Mouse (Mus musculus): ENCODE data around the gene Anapc15. TPM values are rescaled to one million over a fixed set of nuclear protein-coding genes. Genes with fewer than 3 reads are reported as not detected.

The Anapc15 gene
- polyA plus RNA-seq, 1 experiment from 2014 or later: 127 TPM

DNA sequence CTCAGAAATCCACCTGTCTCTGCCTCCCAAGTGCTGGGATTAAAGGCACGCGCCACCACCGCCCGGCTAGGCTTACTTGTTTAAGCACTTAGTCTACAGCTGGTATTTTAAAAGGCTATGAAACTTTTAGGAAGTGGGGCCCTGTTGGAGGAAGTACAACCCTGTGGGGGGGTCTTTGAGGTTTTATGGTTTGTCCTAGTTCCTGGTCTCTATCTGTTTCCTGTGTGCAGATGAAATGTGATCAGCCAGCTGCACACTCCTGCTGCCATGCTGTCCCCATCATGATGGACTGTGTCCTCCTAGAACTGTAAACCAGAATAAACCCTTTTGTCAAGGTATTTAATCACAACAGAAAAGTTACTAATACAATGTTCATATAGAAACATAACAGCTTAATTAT is 20.6 kb downstream of the Anapc15 start:
- H3K9me3 ChIP-seq: no peaks in the 10 kb centered on the region
- no peaks in the 10 kb centered on the region for H3K36me3 ChIP-seq (replicated peaks)
- WGBS: 97% methylated on average over 4 of the region's 4 CpGs
- peaks cover 4% of the 10 kb centered on the region; the same call in 1 of the 2 replicates for H3K4me1 ChIP-seq
- H3K27ac ChIP-seq: no peak overlapping the region
- H3K4me3 ChIP-seq: no peak overlapping the region
- no peak for DNase-seq (ENCODE audit: extremely low spot score, low spot score)
- no peaks in the 10 kb centered on the region for H3K27me3 ChIP-seq (ENCODE audit: poor library complexity, severe bottlenecking)

DNA sequence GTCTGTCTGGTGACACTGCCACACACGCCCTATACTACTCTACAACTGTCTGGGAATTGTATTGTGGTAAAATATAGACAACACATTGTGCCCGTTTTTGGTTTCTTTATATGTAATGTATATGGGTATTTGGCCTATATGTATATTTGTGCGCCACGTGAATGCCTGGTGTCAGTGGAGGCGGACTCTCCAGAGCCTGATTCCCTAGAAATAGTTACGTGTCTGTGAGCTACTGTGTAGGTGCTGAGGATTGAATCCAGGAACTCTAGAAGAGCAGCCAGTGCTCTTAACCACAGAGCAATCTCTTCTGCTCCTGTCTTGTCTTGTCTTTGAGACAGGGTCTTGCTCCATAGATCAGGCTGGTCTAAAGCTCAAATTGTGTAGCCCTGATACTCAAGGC is 22.8 kb downstream of the Anapc15 start:
- 89% methylated on average over 6 of the region's 6 CpGs for WGBS
- H3K9me3 ChIP-seq: no peaks in the 10 kb centered on the region
- no peak for DNase-seq (ENCODE audit: extremely low spot score, low spot score)

DNA sequence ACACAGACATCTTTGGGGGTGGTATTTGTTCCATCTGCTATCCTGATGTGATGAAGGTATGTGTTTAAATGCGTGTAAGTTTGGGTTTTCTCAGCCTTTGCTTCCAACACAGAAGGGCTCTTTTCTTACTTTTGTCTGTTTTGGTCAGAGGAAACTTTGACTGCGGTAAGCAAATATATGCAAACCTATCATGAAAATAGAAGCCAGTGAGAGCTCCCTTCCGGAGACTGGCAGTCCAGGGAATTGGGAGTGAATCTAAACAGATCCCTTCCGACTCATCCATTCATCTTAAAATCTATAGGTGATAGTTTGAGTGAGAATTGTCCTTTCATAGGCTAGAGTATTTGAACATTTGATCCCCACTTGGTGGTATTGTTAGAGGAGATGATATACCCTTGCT is 24.9 kb downstream of the Anapc15 start:
- Histone ChIP-seq H3K9me3 (no peaks in the 10 kb centered on the region), H3K27me3 (ENCODE audit: poor library complexity, severe bottlenecking) (no peaks in the 10 kb centered on the region), H3K36me3 (replicated peaks) (no peaks in the 10 kb centered on the region), H3K4me3 (no peak overlapping the region), H3K27ac (no peak overlapping the region), H3K4me1 (no peaks in the 10 kb centered on the region)
- no peak for DNase-seq (ENCODE audit: extremely low spot score, low spot score)
- 91% methylated on average over 4 of the region's 4 CpGs for WGBS

More for the DNA sequence above, 22.8 kb downstream of the Anapc15 start:
- Histone ChIP-seq H3K4me3 (no peak overlapping the region), H3K27ac (no peak overlapping the region), H3K36me3 (replicated peaks) (no peaks in the 10 kb centered on the region), H3K4me1 (peaks cover 4% of the 10 kb centered on the region; the same call in 1 of the 2 replicates), H3K27me3 (ENCODE audit: poor library complexity, severe bottlenecking) (no peaks in the 10 kb centered on the region)

DNA sequence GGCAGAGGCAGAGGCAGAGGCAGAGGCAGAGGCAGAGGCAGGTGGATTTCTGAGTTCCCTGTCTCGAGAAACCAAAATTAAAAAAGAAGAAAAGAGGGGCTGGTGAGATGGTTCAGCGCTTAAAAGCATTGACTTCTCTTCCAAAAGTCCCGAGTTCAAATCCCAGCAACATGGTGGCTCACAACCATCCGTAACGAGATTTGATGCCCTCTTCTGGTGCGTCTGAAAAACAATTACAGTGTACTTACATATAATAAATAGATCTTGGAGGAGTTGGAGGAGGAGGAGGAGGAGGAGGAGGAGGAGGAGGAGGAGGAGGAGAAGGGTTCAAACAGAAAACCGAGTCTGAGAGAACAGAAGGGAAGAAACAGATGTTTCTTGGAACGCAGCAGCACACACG is 32.2 kb downstream of the Anapc15 start:
- Histone ChIP-seq H3K36me3 (replicated peaks) (peaks cover 26% of the 10 kb centered on the region), H3K27ac (peak overlapping the region; percentile 96), H3K4me1 (peaks cover 18% of the 10 kb centered on the region), H3K4me3 (peak overlapping the region; percentile 66), H3K9me3 (no peaks in the 10 kb centered on the region), H3K27me3 (ENCODE audit: poor library complexity, severe bottlenecking) (no peaks in the 10 kb centered on the region)
- DNase-seq (ENCODE audit: extremely low spot score, low spot score): no peak
- WGBS: 35% methylated on average over 9 of the region's 9 CpGs

DNA sequence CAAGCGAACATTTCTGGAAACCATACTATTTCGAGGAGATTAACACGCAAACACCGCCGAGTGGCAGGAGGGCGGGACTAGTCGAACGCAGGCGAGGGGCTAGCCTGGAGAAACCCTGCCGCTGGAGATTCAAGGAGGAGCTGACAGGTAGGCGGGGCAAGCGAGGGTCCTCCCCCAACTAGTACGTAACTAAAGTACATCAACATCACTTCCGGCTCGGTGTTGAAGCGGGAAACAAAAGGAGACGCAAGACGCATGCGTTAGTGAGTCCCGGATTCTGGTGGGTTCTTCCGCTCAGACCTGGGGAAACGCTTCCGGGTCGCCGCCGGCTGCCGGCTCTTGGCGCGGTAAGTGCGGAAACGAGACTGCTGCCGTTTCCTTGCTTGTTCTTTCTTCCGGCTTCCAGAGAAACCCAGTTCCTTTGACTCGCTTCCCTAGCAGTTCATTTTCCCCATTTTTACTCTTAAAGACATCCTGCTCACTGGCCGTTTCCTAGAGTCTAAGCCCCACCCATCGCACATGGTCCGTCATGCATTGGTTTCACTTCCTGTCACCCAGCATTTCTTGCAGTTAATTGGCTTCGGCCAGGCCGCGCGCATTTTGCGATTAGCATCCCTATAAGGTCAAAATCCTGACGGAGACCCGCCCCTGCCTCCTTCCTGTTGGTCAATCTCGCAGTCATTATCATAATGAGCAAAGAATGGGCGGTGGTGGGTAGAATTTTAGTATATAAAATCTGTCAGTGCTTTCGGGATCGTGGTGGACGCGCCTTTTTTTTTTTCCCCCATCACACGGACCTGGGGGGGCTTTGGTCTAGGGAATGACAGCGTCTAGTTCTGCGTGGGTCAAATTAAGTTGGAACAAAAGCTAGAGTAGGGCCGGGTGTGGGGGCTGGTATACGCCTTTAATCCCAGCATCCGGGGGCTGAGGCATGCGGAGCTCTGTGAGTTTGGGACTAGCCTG is 32.9 kb downstream of the Anapc15 start:
- DNase-seq (ENCODE audit: extremely low spot score, low spot score): peak; percentile 97
- Histone ChIP-seq H3K4me1 (peaks cover 18% of the 10 kb centered on the region), H3K36me3 (replicated peaks) (peaks cover 33% of the 10 kb centered on the region), H3K9me3 (no peaks in the 10 kb centered on the region), H3K27ac (peak overlapping the region; percentile 96), H3K4me3 (peak overlapping the region; percentile 66), H3K27me3 (ENCODE audit: poor library complexity, severe bottlenecking) (no peaks in the 10 kb centered on the region)
- WGBS: under 1% methylated on average over 57 of the region's 57 CpGs

DNA sequence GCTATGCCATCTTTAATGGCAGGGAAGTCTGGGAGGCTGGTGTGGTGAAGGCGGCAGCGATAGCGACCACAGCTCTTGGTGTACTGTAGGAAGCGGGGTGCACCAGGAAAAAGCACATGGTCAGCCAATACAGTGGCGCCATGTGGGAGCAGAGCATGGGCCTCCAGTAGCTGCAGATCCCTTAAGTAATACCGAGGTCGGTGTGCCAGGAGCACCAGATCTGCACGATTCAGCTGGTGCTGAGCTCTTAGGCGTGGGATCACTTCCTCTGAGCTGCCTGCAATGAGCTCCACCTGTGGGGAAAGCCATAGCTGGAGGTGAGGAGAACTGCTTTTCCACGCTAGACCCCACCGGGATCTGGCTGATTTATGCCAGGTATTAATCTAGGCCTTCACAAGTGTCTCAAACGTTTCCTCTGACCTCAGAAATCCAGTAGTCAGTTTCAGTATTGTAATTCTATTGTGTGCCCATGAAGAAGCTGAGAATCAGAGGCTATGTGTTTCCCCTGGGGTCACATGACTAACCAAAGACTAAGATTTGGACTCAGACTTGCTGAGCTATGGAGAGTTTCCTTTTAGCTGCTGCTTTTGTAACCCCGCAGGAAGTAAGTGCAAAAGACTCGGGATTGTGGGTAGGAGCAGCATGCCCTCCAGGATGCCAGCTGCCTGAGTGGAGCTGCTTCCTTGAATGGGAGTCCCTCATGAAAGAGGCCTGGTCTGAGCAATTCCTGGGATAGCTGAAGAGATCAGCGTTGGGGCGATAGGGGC is 37.0 kb downstream of the Anapc15 start:
- Histone ChIP-seq H3K27me3 (ENCODE audit: poor library complexity, severe bottlenecking) (no peaks in the 10 kb centered on the region), H3K4me3 (no peak overlapping the region), H3K4me1 (peaks cover 20% of the 10 kb centered on the region), H3K36me3 (replicated peaks) (peaks cover 48% of the 10 kb centered on the region), H3K27ac (no peak overlapping the region), H3K9me3 (0 out of 2 replicates have a peak, but pooled peaks cover 5% of the 10 kb centered on the region)
- WGBS: 91% methylated on average over 16 of the region's 16 CpGs
- DNase-seq (ENCODE audit: extremely low spot score, low spot score): no peak

DNA sequence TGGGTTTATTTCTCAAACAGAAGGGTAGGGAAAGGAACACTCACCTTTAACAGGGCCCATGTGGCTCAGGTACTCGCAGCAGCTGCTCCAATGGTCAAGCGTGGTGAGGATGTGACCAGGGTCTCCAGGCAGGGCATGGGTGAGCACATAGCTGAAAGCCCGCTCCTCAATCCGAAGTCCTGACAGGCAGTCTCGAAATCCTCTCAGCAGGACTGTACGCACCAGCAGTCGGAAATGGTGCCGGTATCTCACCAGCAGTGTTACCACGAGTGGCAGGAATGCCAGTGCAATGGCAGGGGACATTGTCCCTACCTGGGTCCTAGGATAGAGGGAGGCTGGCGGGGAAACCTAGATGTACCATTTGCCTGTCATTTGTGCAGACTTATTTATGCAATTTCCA is 38.5 kb downstream of the Anapc15 start:
- 95% methylated on average over 10 of the region's 10 CpGs for WGBS
- DNase-seq (ENCODE audit: extremely low spot score, low spot score): no peak
- H3K27me3 ChIP-seq (ENCODE audit: poor library complexity, severe bottlenecking): no peaks in the 10 kb centered on the region
- no peak overlapping the region for H3K4me3 ChIP-seq
- peaks cover 21% of the 10 kb centered on the region for H3K4me1 ChIP-seq
- 0 out of 2 replicates have a peak, but pooled peaks cover 5% of the 10 kb centered on the region for H3K9me3 ChIP-seq
- no peak overlapping the region for H3K27ac ChIP-seq
- H3K36me3 ChIP-seq (replicated peaks): peaks cover 48% of the 10 kb centered on the region

DNA sequence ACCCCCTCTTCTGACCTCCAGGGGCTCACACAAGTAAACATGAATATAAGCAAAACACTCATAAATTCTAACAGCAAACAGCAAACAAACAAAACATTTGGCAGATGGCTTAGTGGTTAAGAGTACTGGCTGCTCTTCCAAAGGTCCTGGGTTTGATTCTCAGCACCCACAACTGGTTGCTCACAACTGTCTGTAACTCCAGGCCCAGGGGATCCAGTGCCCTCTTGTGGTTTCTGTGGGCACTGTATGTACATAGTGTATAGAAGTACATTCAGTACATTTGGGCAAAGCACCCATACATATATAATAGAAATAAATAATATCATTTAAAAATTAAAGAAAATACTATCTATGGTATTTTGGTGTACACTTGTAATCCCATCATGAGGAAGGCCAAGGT is 39.3 kb downstream of the Anapc15 start:
- H3K27ac ChIP-seq: no peak overlapping the region
- H3K27me3 ChIP-seq (ENCODE audit: poor library complexity, severe bottlenecking): no peaks in the 10 kb centered on the region
- no peak for DNase-seq (ENCODE audit: extremely low spot score, low spot score)
- H3K36me3 ChIP-seq (replicated peaks): peaks cover 47% of the 10 kb centered on the region
- H3K4me3 ChIP-seq: no peak overlapping the region
- 0 out of 2 replicates have a peak, but pooled peaks cover 5% of the 10 kb centered on the region for H3K9me3 ChIP-seq
- peaks cover 22% of the 10 kb centered on the region for H3K4me1 ChIP-seq

DNA sequence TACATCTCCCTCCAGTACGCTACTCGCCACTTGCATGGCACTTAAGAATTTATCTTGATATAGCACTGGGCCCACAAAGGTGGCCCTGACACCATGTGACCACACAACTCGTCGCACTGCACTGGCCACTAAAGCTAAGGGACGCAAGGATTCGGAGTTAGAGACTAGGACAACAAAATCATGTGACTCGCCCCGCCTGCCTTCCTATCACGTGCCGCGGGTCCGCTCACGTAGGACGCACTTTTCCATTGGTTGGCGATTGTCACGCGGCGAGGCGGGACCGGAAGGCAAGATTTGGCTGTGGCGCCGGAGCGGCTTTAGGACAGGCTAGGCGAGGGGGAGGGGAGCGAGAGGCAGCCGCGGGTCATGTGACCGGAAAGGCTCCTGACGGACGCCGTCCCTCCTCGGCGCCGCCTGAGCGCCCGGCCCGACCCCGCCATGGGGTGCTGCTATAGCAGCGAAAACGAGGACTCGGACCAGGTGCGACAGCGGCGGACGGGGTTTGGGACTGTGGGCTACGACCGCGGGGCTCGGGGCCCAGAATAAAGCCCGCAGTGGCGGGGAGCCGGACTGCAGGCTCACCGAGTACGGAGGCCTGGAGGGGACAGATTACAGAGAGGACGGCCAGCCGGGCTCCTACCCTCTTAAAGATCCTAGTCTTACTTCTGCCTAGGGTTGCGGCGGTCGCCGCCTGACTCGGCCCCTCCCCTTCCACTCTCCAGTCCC is 42.2 kb downstream of the Anapc15 start, which contains the start of gene Lamtor1:
Lamtor1 (plus strand) TSS at position 344 of the 726 bp plus-strand sequence.
- Histone ChIP-seq H3K27me3 (ENCODE audit: poor library complexity, severe bottlenecking) (no peaks in the 10 kb centered on the region), H3K4me3 (peak within 1 kb of the TSS; percentile 88), H3K9me3 (0 out of 2 replicates have a peak, but pooled peaks cover 5% of the 10 kb centered on the region), H3K36me3 (replicated peaks) (peaks cover 41% of the 10 kb centered on the region), H3K4me1 (peaks cover 27% of the 10 kb centered on the region), H3K27ac (peak within 1 kb of the TSS; percentile 99)
- peak; percentile 100 for DNase-seq (ENCODE audit: extremely low spot score, low spot score)
- WGBS: under 1% methylated on average over 60 of the region's 61 CpGs

DNA sequence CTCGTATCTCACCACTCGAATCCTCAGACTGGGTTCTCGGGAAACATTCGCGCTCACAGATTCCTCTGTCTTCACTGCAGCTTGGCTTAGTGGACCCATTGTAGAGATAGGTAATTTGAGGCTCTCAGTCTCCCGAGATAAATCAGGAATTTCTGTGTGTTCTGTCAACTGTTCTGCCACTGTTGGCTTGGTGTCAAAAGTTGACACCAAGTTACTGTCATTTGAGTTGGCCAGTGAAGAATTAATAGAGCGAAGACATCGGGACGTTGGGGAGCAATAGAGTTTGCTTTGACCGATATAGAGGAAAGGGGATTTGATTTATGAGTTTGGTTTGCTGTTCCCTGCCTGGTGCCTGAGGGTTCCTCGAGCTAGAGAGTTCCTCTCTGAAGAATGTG is 42.8 kb downstream of the Anapc15 start, which contains the start of gene Tomt:
Tomt (minus strand) TSS at position 73 of the 395 bp plus-strand sequence.
- Histone ChIP-seq H3K27ac (peak within 1 kb of the TSS; percentile 99), H3K36me3 (replicated peaks) (peaks cover 41% of the 10 kb centered on the region), H3K4me3 (peak within 1 kb of the TSS; percentile 88), H3K4me1 (peaks cover 27% of the 10 kb centered on the region), H3K27me3 (ENCODE audit: poor library complexity, severe bottlenecking) (no peaks in the 10 kb centered on the region), H3K9me3 (0 out of 2 replicates have a peak, but pooled peaks cover 5% of the 10 kb centered on the region)
- 25% methylated on average over 11 of the region's 11 CpGs for WGBS
- no peak for DNase-seq (ENCODE audit: extremely low spot score, low spot score)

DNA sequence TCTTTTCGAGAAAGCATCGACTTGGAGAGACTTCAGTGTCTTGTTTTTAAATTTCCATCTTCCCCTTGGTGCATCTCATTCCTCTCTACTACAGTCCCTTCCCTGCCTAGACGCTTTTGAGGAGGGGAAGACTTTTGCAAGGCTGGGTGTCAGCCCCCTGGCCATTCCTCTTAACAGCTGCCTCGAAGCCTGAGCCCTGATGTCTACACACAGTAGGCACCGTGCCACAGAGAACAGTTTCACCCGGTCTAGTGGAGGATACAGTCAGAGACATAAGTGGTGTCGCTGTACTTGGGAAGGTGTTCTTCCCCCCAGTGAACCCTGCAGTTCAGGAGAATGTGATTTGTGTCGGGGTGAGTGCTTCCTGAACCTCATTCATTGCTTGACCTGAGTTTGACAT is 43.2 kb downstream of the Anapc15 start:
- Histone ChIP-seq H3K27ac (peak overlapping the region; percentile 99), H3K36me3 (replicated peaks) (peaks cover 42% of the 10 kb centered on the region), H3K9me3 (0 out of 2 replicates have a peak, but pooled peaks cover 5% of the 10 kb centered on the region), H3K4me3 (peak overlapping the region; percentile 88), H3K4me1 (peaks cover 27% of the 10 kb centered on the region), H3K27me3 (ENCODE audit: poor library complexity, severe bottlenecking) (no peaks in the 10 kb centered on the region)
- no peak for DNase-seq (ENCODE audit: extremely low spot score, low spot score)
- 79% methylated on average over 8 of the region's 8 CpGs for WGBS

DNA sequence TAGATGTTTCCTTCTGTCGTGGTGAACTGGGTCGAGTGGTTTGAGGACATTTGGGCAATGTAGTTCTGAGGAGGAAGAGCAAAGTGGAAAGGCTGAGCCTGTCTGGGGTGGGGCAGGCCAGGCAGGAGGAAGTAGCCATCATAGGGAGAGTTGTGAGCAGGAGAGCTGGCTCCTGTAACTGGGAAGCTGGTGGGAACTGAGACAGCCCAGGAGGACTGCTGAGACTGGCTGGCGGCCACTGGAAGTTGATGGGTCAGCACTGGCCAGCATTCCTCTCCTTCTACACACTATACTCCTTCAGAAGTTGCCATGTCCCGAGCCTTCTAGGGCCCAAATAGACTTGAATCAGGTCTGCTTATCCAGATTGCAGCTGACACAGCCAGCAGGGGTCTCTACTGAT is 44.9 kb downstream of the Anapc15 start:
- 89% methylated on average over 4 of the region's 4 CpGs for WGBS
- Histone ChIP-seq H3K36me3 (replicated peaks) (peaks cover 47% of the 10 kb centered on the region), H3K4me3 (no peak overlapping the region)

More for the DNA sequence above, 44.9 kb downstream of the Anapc15 start:
- H3K4me1 ChIP-seq: peaks cover 27% of the 10 kb centered on the region
- H3K27ac ChIP-seq: no peak overlapping the region
- DNase-seq (ENCODE audit: extremely low spot score, low spot score): no peak
- no peaks in the 10 kb centered on the region for H3K9me3 ChIP-seq
- no peaks in the 10 kb centered on the region for H3K27me3 ChIP-seq (ENCODE audit: poor library complexity, severe bottlenecking)
